Mouse (Mus musculus) MEL-GATA-1-ER (cell line): Measurements from ENCODE around the gene Dthd1.

Source experiments
- DNase-seq: peaks from one replicate; pipeline ENCODE4 v3.0.0-alpha.2; 2012; ENCODE audit warnings: low read depth; ENCODE audit errors: extremely low read depth

Dthd1 gene

DNA sequence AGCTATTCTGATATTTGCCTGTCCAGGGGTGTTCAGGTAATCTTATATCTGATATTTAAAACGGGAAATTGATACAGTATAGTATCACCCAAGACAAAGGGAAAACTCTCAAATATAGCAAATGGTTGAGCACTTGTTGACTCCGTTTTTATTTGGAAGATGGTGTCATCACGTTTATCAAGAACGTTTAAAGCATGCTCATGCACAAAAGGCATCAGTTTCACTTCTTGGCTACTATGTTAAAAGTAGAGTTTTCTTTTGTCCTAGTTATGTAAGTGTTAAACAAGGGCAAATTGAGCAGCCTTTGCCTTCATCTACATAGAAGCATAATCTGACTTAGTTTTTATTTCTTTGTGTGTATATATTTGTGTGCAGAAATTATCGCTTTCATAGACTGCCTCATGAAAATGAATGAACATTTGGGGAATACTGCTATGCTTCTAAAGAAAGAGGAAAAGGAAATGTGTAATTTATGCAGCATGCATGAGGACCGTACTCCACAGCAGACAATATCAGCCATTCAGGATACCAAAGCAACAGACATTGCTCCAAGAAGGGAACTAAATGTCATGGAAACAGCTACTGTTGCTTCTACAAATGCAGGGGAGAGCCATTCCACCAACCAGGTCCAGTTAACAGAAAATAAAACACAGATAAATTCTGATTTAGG, at the start of gene Dthd1:
Gene Dthd1, plus strand, starts transcription at position 422 of the 670 bp plus-strand sequence.
- no peak for DNase-seq

DNA sequence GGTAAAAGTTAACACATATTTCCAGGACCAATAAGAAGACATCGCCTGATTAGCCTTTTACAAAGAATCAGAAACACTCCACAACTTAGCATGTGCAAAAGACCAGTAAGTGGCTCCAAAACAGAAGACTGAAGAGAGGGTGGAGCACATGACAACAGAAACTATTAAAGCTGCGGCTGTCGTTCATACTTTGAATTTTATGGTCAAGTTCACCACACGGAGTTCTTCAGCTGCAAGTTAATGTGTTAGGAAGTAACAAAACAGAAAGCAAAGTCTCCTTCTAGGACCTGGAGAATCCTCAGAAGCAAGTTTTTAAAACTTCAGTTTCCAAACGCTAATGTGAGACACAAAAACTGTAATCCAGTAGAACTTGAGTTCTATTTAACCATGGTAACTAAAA, 49.5 kb upstream of the Dthd1 start:
- no peak for DNase-seq

GRCm38 (mm10) chr5:62765459-62765783, 48.2 kb upstream of the Dthd1 start:
- no peak for DNase-seq

DNA sequence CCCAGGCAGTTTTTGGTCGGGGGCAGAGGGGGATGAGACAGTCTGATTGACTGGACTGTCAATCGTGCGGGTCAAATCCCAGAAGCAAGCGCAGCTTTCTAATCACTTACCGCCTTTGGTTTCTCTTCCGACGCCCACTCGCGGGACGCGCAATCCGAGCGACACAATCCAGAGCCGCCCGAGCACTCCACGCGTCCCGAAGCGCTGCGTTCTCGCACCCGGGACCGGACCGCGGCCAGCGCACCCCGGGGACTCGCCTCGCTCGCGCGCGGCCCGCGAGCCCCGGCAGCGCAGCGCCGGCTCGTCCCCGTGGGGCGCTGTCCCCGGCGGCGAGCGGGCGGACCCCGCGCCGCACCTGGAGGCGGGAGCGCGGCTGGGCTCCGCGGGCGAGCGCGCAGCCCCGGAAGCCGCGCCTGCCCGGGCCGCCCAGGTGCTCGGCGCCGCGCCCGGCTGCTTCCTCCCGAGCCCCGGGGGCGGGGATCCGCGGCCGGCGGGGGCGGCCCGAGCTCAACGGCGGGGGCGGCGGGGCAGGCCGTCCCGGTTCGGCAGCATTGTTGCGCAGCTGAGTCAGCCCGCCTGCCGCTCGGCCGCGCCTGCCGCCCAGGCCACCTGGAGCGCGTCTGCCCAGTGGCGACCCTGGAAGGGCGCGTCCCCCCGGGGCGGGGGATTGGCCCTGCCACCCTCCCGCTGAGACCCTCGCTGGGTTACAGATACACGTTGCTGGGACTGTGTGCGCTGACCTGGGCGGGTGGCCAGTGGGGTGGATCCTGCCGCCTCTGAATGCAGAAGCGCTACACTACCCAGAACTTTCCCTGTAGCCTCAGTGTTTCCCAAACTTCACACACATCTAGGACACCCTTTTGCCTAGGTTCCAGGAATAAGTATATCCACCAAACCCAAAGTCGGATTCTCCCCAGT, 47.6 kb upstream of the Dthd1 start, which contains the start of gene Arap2:
Gene Arap2, minus strand, starts transcription at position 376 of the 918 bp plus-strand sequence.
- DNase-seq, result no peak

- DNase-seq, result no peak
Observed at GRCm38 (mm10) chr5:62771775-62772599, 41.6 kb upstream of the Dthd1 start.

- no peak for DNase-seq
Observed at GRCm38 (mm10) chr5:62777804-62778203, 35.8 kb upstream of the Dthd1 start.

DNA sequence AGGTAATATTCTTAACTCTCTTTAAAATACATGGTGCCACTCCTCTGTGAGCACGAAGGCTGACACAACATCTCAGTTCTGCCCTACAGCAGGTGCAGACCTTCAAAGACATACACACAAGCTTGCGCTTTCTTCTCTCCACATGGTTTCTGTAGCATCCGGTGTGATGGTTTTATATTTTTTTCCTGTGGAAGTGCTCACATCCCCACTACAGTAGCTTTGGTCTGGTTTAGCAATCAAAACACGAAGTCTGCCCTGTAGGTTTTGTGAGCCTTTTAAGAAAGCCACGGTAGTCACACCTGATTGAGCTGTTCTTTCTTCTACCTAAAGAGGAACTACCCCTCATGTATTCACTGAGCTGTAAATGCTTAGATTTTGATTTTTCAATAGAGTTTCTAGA, 34.9 kb upstream of the Dthd1 start:
- no peak for DNase-seq

DNA sequence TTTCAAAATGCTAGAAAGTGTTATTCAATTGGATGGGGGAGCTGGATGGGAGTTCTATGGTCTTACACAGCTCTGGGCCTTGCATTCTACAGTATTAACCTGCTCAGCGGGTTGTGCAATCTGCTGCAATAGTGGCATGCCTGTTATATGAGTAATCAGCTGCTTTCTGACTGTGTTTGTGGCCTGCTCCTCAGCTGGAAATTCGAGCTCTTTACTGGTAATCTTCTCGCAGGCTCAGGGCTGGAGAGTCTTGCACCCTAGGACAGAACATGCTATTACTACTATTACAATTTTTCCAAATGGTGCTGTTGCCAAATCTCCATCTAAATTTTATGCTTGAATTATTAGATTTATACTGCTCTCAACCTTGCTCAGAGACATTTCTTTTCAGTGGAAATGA, 26.8 kb upstream of the Dthd1 start:
- DNase-seq, result no peak

DNA sequence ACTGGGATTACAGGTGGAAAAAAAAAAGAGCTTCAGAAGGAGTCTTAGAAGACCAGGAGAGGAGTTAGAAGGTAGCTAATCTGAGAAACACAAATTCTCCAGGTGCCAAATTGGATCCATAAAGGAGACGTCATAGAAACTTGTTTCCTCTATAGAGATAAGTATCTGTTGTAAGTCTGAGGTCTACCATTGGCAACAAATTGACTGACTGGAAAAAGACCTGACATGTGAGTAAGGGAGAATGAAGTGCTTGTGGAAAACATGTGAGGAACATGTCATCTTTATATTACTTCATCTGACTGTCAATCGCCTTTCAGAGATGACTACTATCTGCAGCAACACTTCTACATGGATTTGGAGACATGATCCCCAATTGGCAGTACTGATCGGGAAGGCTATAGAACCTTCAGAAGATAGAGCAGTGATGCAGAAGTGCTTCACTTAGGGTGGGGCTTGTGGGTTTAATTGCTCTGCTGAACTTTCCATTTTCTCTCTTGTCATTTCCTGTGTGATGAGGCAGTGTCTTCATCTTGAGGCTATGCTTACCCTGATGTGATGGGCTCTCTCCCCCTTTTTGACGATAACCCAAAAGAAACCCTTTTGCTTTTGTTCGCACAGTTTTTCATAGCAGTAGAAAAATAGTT, 22.6 kb upstream of the Dthd1 start:
- DNase-seq, result no peak

- DNase-seq, result no peak
Observed at GRCm38 (mm10) chr5:62792776-62793175, 20.8 kb upstream of the Dthd1 start.

DNA sequence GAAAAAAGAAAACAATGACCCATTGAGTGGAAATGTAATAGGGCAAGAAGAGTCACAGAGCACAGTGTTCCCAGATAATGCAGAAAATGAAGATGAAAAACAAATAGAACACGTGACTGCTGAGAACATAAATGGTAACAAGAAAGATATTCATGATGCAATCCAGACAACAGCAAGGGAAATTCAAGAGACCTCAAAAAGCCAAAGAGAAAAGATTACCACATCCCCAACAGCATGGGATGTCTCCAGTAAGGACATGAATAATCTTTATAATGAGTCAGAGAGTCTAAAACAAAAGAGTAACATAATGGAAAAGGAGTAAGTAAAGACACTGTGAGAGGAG, 420 bp downstream of the Dthd1 start:
- no peak for DNase-seq

DNA sequence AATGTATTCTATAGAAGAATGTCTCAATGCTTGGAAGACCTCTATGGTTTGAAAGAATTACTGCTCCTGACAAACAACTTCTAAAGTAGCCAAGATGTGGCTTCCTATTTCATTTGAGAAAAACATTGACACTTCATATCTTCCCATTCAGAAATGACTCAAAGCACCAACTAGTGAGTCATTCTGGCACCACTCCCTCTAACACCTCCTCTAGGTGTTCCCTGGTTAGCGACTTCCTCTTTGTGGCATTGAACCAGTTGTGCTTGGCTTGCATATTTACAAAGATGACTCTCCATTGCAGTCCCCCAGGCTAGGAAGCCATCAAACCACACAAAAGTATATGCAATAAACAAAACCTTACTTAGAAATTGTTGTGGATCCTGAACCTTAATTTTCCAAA, 2.1 kb downstream of the Dthd1 start:
- DNase-seq, result peak; percentile 37

DNA sequence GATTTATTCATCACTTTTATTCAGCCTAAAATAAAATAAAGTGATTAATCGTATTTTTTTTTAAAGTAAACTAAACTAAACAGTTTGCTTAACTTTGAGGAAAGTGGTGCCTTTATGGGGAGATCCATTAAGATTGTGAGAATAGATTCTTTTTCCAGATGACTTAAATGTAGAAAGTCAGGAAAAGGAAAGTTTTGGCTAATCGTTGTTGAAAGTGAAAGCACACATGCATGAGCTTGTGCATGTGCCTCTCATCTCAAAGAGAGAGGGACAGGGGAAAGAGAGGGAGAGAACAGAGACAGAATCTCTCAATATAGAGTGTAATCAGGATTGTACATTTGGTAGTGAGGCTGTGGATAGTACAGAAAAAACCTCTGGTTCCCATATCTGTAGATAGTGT, 5.9 kb downstream of the Dthd1 start:
- DNase-seq, result no peak

DNA sequence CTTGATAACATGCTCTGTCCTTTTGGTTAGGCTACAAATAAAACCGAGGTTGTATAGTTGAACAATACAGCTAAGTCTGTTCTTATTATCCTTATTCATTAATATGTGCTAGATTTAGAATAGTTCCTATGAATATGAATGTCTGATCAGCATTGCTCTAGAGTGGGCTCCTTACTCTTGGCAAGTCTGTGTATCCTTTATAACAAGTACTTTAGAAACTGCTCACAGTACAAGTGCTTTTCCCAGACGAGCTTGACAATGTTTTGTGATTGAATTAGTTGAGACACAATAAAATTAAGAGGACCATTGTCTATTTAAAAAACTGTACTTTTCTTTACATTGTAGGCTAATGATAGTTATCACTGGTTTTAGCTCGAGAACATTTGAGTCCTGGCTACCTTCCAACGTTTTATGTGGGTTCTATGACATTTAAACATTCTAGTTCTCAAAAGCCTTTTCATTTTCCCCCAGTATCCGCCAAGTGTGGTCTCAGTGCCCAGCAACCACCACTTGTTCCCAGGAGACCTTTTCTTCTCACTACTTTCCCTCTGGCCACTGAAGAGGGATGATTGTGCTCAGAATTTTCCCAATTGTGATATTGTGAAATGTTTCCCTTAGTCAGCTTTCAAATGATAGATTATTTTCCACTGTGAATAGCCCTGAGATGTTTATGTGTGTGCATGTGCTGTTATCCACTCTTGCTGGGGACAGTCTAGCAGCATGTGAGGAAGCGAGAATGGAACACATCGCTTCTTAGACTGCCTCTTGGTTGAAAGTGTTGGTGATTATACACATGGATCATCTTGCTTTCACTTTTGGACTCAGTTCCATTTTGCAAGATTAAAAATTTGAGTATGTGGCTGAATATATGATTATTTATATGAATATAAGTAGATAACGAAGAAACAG, 7.0 kb downstream of the Dthd1 start:
- DNase-seq, result no peak

GRCm38 (mm10) chr5:62842955-62843730, 29.5 kb downstream of the Dthd1 start:
- no peak for DNase-seq

GRCm38 (mm10) chr5:62846571-62847131, 33.0 kb downstream of the Dthd1 start:
- no peak for DNase-seq

GRCm38 (mm10) chr5:62851337-62851736, 37.7 kb downstream of the Dthd1 start:
- no peak for DNase-seq

GRCm38 (mm10) chr5:62854361-62854844, 40.8 kb downstream of the Dthd1 start:
- DNase-seq, result no peak

DNA sequence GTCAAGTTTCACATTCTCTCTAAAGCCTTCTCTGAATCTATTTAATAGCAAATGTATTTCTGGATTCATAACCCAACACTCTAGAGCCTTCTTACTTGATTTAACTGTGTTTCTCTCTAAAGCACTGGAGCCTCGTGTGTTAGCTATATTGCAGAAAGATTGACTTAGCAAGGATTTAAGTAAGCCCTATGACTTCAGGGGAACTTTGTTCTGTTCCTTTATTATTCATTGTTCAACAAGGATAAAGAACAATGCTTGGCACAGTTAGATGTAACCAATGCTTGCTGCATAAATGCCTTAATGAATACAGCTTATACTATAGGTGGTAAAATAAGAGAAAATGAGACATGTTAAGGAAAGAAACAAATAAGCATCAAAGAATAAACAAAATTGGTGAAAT, 43.9 kb downstream of the Dthd1 start:
- no peak for DNase-seq
